Mouse (Mus musculus) heart, embryonic 16.5 days (tissue): ENCODE data around the gene Mapk1ip1. TPM values are rescaled to one million over a fixed set of nuclear protein-coding genes. Genes with fewer than 3 reads are reported as not detected.

ENCODE experiments used
- ATAC-seq: fragments of 200-750 bp; cut with Nextera tagmentation; replicated peaks from 2 replicates; pipeline ENCODE4 v1.8.0; 2017; ENCODE audit warnings: moderate number of reproducible peaks; ENCODE audit not compliant: insufficient read depth, low FRiP score; ENCODE audit errors: extremely low read depth
- H3K27ac ChIP-seq: fragments of 300-500 bp; sonication (generic); 2 replicates; pipeline ENCODE4 v1.5.1; 2014; ENCODE audit warnings: mild to moderate bottlenecking, low read length, control low read depth, moderate library complexity
- H3K27me3 ChIP-seq: fragments of 300-500 bp; sonication (generic); 2 replicates; pipeline ENCODE4 v1.6.1; 2014; ENCODE audit warnings: low read length, mixed read lengths; ENCODE audit not compliant: control insufficient read depth, insufficient read depth
- H3K36me3 ChIP-seq: fragments of 300-500 bp; sonication (generic); 2 replicates; pipeline ENCODE4 v1.6.1; 2014; ENCODE audit not compliant: control insufficient read depth, insufficient read depth
- H3K4me1 ChIP-seq: fragments of 300-500 bp; sonication (generic); 2 replicates; pipeline ENCODE4 v1.6.1; 2014; ENCODE audit warnings: low read length, mixed read lengths; ENCODE audit not compliant: control insufficient read depth, insufficient read depth
- H3K4me2 ChIP-seq: fragments of 300-500 bp; sonication (generic); 2 replicates; pipeline ENCODE4 v1.6.1; 2014; ENCODE audit warnings: low read depth, mild to moderate bottlenecking, control low read depth, low read length
- H3K4me3 ChIP-seq: fragments of 300-500 bp; sonication (generic); 2 replicates; pipeline ENCODE4 v1.5.1; 2014; ENCODE audit warnings: mild to moderate bottlenecking, control low read depth, low read length
- H3K9ac ChIP-seq: fragments of 300-500 bp; sonication (generic); 2 replicates; pipeline ENCODE4 v1.6.1; 2014; ENCODE audit warnings: low read length, control low read depth
- H3K9me3 ChIP-seq: fragments of 300-500 bp; sonication (generic); replicated peaks from 2 replicates; pipeline ENCODE4 v1.6.1; 2016; ENCODE audit warnings: low read length; ENCODE audit not compliant: control insufficient read depth
- WGBS: fragments of 180-500 bp; shearing (Covaris S2); extraction: QIAGEN DNeasy Blood & Tissue Kit; methylation state at CpG from one replicate; pipeline ENCODE4 v1.1.7; 2014; 5-methylcytosine and 5-hydroxymethylcytosine counted together
- polyA plus RNA-seq: library from polyadenylated mRNA; unstranded; fragments of >200 nt; fragmentation: Nextera tagmentation; extraction: Ambion mirVana; gene quantifications from 2 replicates; pipeline ENCODE4 v1.2.1, GENCODE M21; 2015

The Mapk1ip1 gene
- polyA plus RNA-seq: 15.4 TPM in 2 replicates

GRCm38 (mm10) chr7:138845544-138846391 lies at the start of gene Mapk1ip1, which contains the start of gene Ppp2r2d:
Gene Mapk1ip1 (minus strand): TSS chr7:138846273.
Gene Ppp2r2d (plus strand): TSS chr7:138846079.
- peak within 1 kb of the TSS; percentile 99 for H3K4me3 ChIP-seq
- peak; percentile 95 for ATAC-seq
- under 1% methylated on average over 51 of the region's 51 CpGs for WGBS
- no peaks in the 10 kb centered on the region for H3K9me3 ChIP-seq
- H3K4me1 ChIP-seq: peaks cover 34% of the 10 kb centered on the region
- H3K27me3 ChIP-seq: no peaks in the 10 kb centered on the region
- H3K4me2 ChIP-seq: peak within 1 kb of the TSS; percentile 94
- H3K9ac ChIP-seq: peak within 1 kb of the TSS; percentile 99
- peak within 1 kb of the TSS; percentile 97 for H3K27ac ChIP-seq
- H3K36me3 ChIP-seq: peaks cover 6% of the 10 kb centered on the region; the same call in 1 of the 2 replicates

DNA sequence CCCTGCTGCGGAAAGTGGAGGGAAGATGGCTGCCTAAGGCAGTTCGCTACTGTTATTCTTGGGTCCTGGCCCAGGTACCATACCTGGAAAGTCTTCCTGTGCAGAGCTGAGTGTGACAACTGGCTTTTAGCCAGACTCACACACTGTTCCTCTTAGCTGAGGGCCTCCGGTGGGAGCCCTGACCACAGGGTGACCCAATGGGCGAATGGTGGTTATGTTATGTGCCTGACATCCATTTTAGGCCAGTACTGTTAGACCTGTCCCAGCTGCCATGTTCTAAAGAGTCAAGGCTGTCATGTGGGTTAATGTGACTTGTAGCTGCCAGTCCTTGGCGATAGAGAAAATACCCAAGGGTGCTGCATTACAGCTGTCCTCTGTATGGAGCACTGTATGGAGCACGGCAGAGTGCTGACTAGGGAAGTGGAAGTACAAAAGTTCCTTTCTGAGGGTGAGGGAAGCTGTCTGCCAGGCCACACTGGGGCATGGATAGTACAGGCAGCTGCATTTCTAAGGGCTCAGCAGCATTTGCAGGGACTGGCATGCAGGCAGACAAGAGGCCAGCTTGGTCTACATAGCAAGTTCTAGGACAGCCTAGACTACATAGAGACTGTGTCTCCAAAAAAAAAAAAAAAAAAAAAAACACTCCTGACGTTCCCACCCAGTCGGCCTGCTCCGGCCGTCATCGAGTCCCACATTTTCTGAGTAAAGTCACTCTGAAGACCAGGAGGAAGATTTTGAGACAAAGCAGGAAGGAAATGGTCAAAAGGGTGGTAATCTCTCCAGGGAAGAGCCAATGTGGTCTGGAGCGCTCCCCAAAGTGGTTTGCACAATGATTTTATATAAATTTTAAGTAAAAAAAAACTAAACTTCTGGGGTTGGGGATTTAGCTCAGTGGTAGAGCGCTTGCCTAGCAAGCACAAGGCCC lies 39.6 kb upstream of the Mapk1ip1 start:
- no peak overlapping the region for H3K4me3 ChIP-seq
- H3K4me1 ChIP-seq: no peaks in the 10 kb centered on the region
- H3K36me3 ChIP-seq: peaks cover 23% of the 10 kb centered on the region
- H3K9ac ChIP-seq: no peak overlapping the region
- no peak for ATAC-seq
- no peak overlapping the region for H3K27ac ChIP-seq
- 77% methylated on average over 13 of the region's 13 CpGs for WGBS
- no peak overlapping the region for H3K4me2 ChIP-seq
- H3K27me3 ChIP-seq: no peaks in the 10 kb centered on the region
- no peaks in the 10 kb centered on the region for H3K9me3 ChIP-seq

GRCm38 (mm10) chr7:138883724-138884123 lies 37.7 kb upstream of the Mapk1ip1 start:
- Histone ChIP-seq H3K4me2 (no peak overlapping the region), H3K4me1 (no peaks in the 10 kb centered on the region), H3K36me3 (peaks cover 29% of the 10 kb centered on the region), H3K27me3 (no peaks in the 10 kb centered on the region), H3K9me3 (no peaks in the 10 kb centered on the region), H3K9ac (no peak overlapping the region), H3K4me3 (no peak overlapping the region), H3K27ac (no peak overlapping the region)
- no peak for ATAC-seq
- 90% methylated on average over 3 of the region's 3 CpGs for WGBS

DNA sequence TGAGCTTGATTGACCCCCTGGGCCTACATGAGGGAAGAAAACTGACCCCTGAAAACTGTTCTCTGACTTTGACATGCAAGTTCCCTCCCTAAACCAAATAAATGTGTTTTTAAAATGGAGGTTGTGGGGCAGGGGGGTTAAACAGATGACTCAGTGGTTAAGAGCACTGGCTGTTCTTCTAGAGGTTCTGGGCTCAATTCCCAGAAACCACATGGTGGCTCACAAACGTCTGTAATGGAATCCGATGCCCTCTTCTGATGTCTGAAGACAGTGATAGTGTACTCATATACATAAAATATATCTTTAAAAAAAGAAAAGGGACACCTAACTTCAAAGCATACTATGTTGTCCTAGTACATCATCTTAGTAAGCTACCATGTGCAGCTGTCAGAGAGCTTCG lies 29.0 kb upstream of the Mapk1ip1 start:
- 59% methylated on average over 3 of the region's 3 CpGs for WGBS
- ATAC-seq: no peak
- H3K4me1 ChIP-seq: no peaks in the 10 kb centered on the region

GRCm38 (mm10) chr7:138872956-138873355 lies 26.9 kb upstream of the Mapk1ip1 start:
- WGBS: 89% methylated on average over 3 of the region's 3 CpGs
- H3K36me3 ChIP-seq: peaks cover 48% of the 10 kb centered on the region
- no peak overlapping the region for H3K4me3 ChIP-seq
- H3K4me2 ChIP-seq: no peak overlapping the region
- H3K27me3 ChIP-seq: no peaks in the 10 kb centered on the region
- no peaks in the 10 kb centered on the region for H3K9me3 ChIP-seq
- no peak for ATAC-seq
- H3K9ac ChIP-seq: no peak overlapping the region
- no peaks in the 10 kb centered on the region for H3K4me1 ChIP-seq
- no peak overlapping the region for H3K27ac ChIP-seq

More for the DNA sequence above, 29.0 kb upstream of the Mapk1ip1 start:
- H3K4me3 ChIP-seq: no peak overlapping the region
- H3K9ac ChIP-seq: no peak overlapping the region
- H3K27ac ChIP-seq: no peak overlapping the region
- peaks cover 48% of the 10 kb centered on the region for H3K36me3 ChIP-seq
- H3K9me3 ChIP-seq: no peaks in the 10 kb centered on the region
- no peak overlapping the region for H3K4me2 ChIP-seq
- H3K27me3 ChIP-seq: no peaks in the 10 kb centered on the region

DNA sequence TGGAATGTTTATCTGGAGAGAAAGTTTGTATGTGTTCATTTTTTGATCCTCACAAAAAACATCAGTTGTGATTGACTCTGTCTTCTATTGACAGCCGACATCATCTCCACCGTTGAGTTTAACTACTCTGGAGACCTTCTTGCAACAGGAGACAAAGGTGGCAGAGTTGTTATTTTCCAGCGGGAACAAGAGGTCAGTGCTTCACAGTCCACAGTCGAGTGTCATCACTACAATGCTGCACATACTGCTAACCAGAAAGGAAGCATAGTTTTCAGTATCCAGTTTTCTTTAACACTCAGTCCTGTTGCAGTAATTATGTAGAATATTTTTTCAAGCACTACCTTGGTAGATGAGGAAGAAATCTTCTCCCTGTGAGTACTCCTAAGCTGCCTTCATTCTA lies 22.2 kb upstream of the Mapk1ip1 start:
- H3K9ac ChIP-seq: no peak overlapping the region
- no peak overlapping the region for H3K27ac ChIP-seq
- no peaks in the 10 kb centered on the region for H3K27me3 ChIP-seq
- 93% methylated on average over 4 of the region's 4 CpGs for WGBS
- H3K4me3 ChIP-seq: no peak overlapping the region
- no peaks in the 10 kb centered on the region for H3K4me1 ChIP-seq
- no peaks in the 10 kb centered on the region for H3K9me3 ChIP-seq
- H3K36me3 ChIP-seq: peaks cover 16% of the 10 kb centered on the region
- ATAC-seq: no peak
- H3K4me2 ChIP-seq: no peak overlapping the region

GRCm38 (mm10) chr7:138867286-138867685 lies 21.2 kb upstream of the Mapk1ip1 start:
- no peaks in the 10 kb centered on the region for H3K4me1 ChIP-seq

DNA sequence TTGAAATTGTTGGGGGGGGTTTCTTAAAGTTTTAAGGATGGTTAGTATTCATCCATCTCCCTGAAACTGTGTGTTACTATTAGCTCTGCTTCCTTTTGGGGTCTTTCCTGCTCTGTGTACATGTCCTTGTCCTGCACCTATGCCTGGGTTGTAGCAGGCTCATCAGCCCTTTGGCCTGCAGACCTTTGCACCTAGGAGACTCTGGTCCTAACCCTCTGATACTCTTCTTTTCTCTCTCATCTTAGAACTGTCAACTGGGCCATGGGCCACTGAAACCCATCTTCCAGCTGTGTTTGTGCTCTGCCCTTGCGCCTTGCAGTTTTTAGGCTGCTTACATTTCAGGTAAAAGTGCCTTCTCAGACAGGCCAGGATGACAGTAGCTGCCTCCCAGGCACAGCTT lies 18.7 kb upstream of the Mapk1ip1 start:
- WGBS: 94% methylated on average over 1 of the region's 1 CpGs
- Histone ChIP-seq H3K9ac (no peak overlapping the region), H3K36me3 (peaks cover 17% of the 10 kb centered on the region), H3K27ac (no peak overlapping the region), H3K4me1 (no peaks in the 10 kb centered on the region), H3K4me3 (no peak overlapping the region), H3K4me2 (no peak overlapping the region), H3K27me3 (no peaks in the 10 kb centered on the region), H3K9me3 (no peaks in the 10 kb centered on the region)
- no peak for ATAC-seq

More at GRCm38 (mm10) chr7:138867286-138867685, 21.2 kb upstream of the Mapk1ip1 start:
- Histone ChIP-seq H3K9me3 (no peaks in the 10 kb centered on the region), H3K4me3 (no peak overlapping the region), H3K4me2 (no peak overlapping the region), H3K36me3 (peaks cover 14% of the 10 kb centered on the region), H3K9ac (no peak overlapping the region), H3K27ac (no peak overlapping the region), H3K27me3 (no peaks in the 10 kb centered on the region)
- 80% methylated on average over 6 of the region's 6 CpGs for WGBS
- no peak for ATAC-seq
